In genomic region chr16:52071290-52071689, GRCm38 (mm10) we compare ENCODE assay signal across 20 mouse cellular contexts. TPM values are rescaled to one million over a fixed set of nuclear protein-coding genes. Genes with fewer than 3 reads are reported as not detected.
DNase-seq lines count a peak whose midpoint lies in the region; ATAC-seq and TF ChIP-seq lines count a peak whose summit lies in the region.
"Had no signal": no experiment of that assay in that cellular context is flagged by ENCODE, and none has a peak within 500 bp of the region (broad histone marks: within the 10 kb centered on the region; RNA-seq: fewer than 3 reads in every experiment).

No protein-coding gene starts in this region.

- no peaks in the 10 kb centered on the region for H3K9me3 ChIP-seq in heart, embryonic 10.5 days
- no peaks in the 10 kb centered on the region for H3K9me3 ChIP-seq in hindbrain, embryonic 13.5 days
- no peaks in the 10 kb centered on the region for H3K9me3 ChIP-seq in hindbrain, embryonic 10.5 days
- no peaks in the 10 kb centered on the region for H3K9me3 ChIP-seq in lung, embryonic 15.5 days
- H3K9me3 ChIP-seq: forebrain, embryonic 13.5 days; liver, embryonic 12.5 days; neural tube, embryonic 15.5 days had no signal

- no peak overlapping the region for H3K9ac ChIP-seq in hindbrain, embryonic 13.5 days
- no peak overlapping the region for H3K9ac ChIP-seq in lung, embryonic 15.5 days
- H3K9ac ChIP-seq: forebrain, embryonic 13.5 days; liver, embryonic 12.5 days; neural tube, embryonic 15.5 days had no signal

- DNase-seq in heart, embryonic 10.5 days (ENCODE audit: low spot score), result no peak
- no peak for DNase-seq in heart, adult 18-20 months
- DNase-seq in hindbrain, embryonic 10.5 days (ENCODE audit: low spot score), result no peak
- no peak for DNase-seq in lung, postnatal 14 days
- DNase-seq: adrenal gland, adult 8-10 months; B cell, adult 2 months; cerebellum, adult 11 months; cerebellum, postnatal 14 days; embryo, embryonic 11 days; kidney, adult 11 months; right cerebral cortex, postnatal 25 days had no signal

- peak overlapping the region; percentile 85 for H3K27ac ChIP-seq in heart, embryonic 10.5 days
- H3K27ac ChIP-seq in hindbrain, embryonic 13.5 days, result peak overlapping the region; percentile 31; the same call in 1 of the 2 replicates
- no peak overlapping the region for H3K27ac ChIP-seq in hindbrain, embryonic 10.5 days
- H3K27ac ChIP-seq in lung, embryonic 15.5 days, result peak overlapping the region; percentile 17; the same call in 1 of the 2 replicates
- H3K27ac ChIP-seq: forebrain, embryonic 13.5 days; liver, embryonic 12.5 days; macrophage; neural tube, embryonic 15.5 days had no signal

- no peak overlapping the region for H3K4me2 ChIP-seq in hindbrain, embryonic 13.5 days
- H3K4me2 ChIP-seq in lung, embryonic 15.5 days, result no peak overlapping the region
- peak overlapping the region; percentile 39 for H3K4me2 ChIP-seq in myocyte (ENCODE audit: low read depth)
- H3K4me2 ChIP-seq: forebrain, embryonic 13.5 days; liver, embryonic 12.5 days; midbrain, embryonic 11.5 days; neural tube, embryonic 15.5 days had no signal

- peaks cover 32% of the 10 kb centered on the region for H3K4me1 ChIP-seq in heart, embryonic 10.5 days
- peaks cover 21% of the 10 kb centered on the region for H3K4me1 ChIP-seq in hindbrain, embryonic 13.5 days (replicated peaks)
- H3K4me1 ChIP-seq in hindbrain, embryonic 10.5 days (replicated peaks), result peaks cover 19% of the 10 kb centered on the region
- H3K4me1 ChIP-seq in lung, embryonic 15.5 days, result peaks cover 29% of the 10 kb centered on the region

- WGBS in heart, embryonic 10.5 days, result 64% methylated on average over 2 of the region's 2 CpGs
- WGBS in hindbrain, embryonic 13.5 days, result 70% methylated on average over 2 of the region's 2 CpGs
- WGBS in hindbrain, embryonic 10.5 days, result 79% methylated on average over 2 of the region's 2 CpGs
- 63% methylated on average over 2 of the region's 2 CpGs for WGBS in lung, embryonic 15.5 days

- H3K4me3 ChIP-seq in heart, embryonic 10.5 days, result no peak overlapping the region
- no peak overlapping the region for H3K4me3 ChIP-seq in hindbrain, embryonic 13.5 days
- H3K4me3 ChIP-seq in hindbrain, embryonic 10.5 days, result no peak overlapping the region
- H3K4me3 ChIP-seq in lung, embryonic 15.5 days, result no peak overlapping the region
- no peak overlapping the region for H3K4me3 ChIP-seq in myocyte
- H3K4me3 ChIP-seq: forebrain, embryonic 13.5 days; liver, embryonic 12.5 days; neural tube, embryonic 15.5 days had no signal

- H3ac ChIP-seq in myocyte (ENCODE audit: control insufficient read depth, insufficient read length), result no peak overlapping the region

- H3K36me3 ChIP-seq in heart, embryonic 10.5 days, result peaks cover 3% of the 10 kb centered on the region; the same call in 1 of the 2 replicates
- H3K36me3 ChIP-seq in hindbrain, embryonic 13.5 days, result no peaks in the 10 kb centered on the region
- peaks cover 12% of the 10 kb centered on the region for H3K36me3 ChIP-seq in hindbrain, embryonic 10.5 days
- no peaks in the 10 kb centered on the region for H3K36me3 ChIP-seq in lung, embryonic 15.5 days
- no peaks in the 10 kb centered on the region for H3K36me3 ChIP-seq in myocyte (ENCODE audit: control insufficient read depth, insufficient read depth)
- H3K36me3 ChIP-seq: liver, embryonic 12.5 days; neural tube, embryonic 15.5 days had no signal

- no peak for ATAC-seq in hindbrain, embryonic 13.5 days (ENCODE audit: low FRiP score)
- peak; percentile 7; the same call in 1 of the 2 replicates for ATAC-seq in lung, embryonic 15.5 days (ENCODE audit: borderline replicate concordance, extremely low read depth, low FRiP score, low TSS enrichment)
- ATAC-seq: forebrain, embryonic 13.5 days; hindbrain, postnatal 0 days had no signal

- peaks cover 67% of the 10 kb centered on the region for H3K79me2 ChIP-seq in myocyte (ENCODE audit: control insufficient read depth, insufficient read depth)

- no peaks in the 10 kb centered on the region for H3K27me3 ChIP-seq in heart, embryonic 10.5 days (ENCODE audit: insufficient read depth, poor library complexity, severe bottlenecking)
- no peaks in the 10 kb centered on the region for H3K27me3 ChIP-seq in hindbrain, embryonic 13.5 days
- no peaks in the 10 kb centered on the region for H3K27me3 ChIP-seq in hindbrain, embryonic 10.5 days (ENCODE audit: insufficient read depth, poor library complexity, severe bottlenecking)
- no peaks in the 10 kb centered on the region for H3K27me3 ChIP-seq in lung, embryonic 15.5 days
- no peaks in the 10 kb centered on the region for H3K27me3 ChIP-seq in myocyte (ENCODE audit: control insufficient read depth, insufficient read depth, insufficient read length)
- H3K27me3 ChIP-seq: forebrain, embryonic 13.5 days; liver, embryonic 12.5 days; neural tube, embryonic 15.5 days had no signal

- TF ChIP-seq POLR2A in myocyte (IDR thresholded peaks at IDR 0.05; ENCODE audit: insufficient read length, low read depth), result no peak

TF ChIP-seq in myocyte, 11 proteins besides CTCF, POLR2A, EP300 and RAD21:
- TF ChIP-seq MAX (IDR thresholded peaks at IDR 0.05; ENCODE audit: low read depth), result no peak
- no peak for TF ChIP-seq CEBPB (IDR thresholded peaks at IDR 0.05; ENCODE audit: insufficient read depth, poor library complexity, severe bottlenecking)
- TF ChIP-seq TCF3 (IDR thresholded peaks at IDR 0.05; ENCODE audit: insufficient read length, low read depth), result no peak
- peak; percentile 52 for TF ChIP-seq TCF12 (IDR thresholded peaks at IDR 0.05; ENCODE audit: insufficient read depth, poor library complexity, severe bottlenecking)
- TF ChIP-seq USF1 (IDR thresholded peaks at IDR 0.05; ENCODE audit: low read depth), result no peak
- TF ChIP-seq MYOD1 (IDR thresholded peaks at IDR 0.05; ENCODE audit: control insufficient read depth in 1 of 3, insufficient read length in 2 of 3, low read depth in 2 of 3), result peak in 2 of 3 experiments; percentile 50 to 64
- no peak for TF ChIP-seq REST (IDR thresholded peaks at IDR 0.05; ENCODE audit: insufficient read depth, insufficient read length)
- no peak for TF ChIP-seq POLR2AphosphoS2 (IDR thresholded peaks at IDR 0.05; ENCODE audit: insufficient read length, low read depth)
- no peak for TF ChIP-seq E2F4 (IDR thresholded peaks at IDR 0.05; ENCODE audit: insufficient read depth)
- TF ChIP-seq MYOG (IDR thresholded peaks at IDR 0.05; ENCODE audit: control insufficient read depth in 1 of 3, insufficient read depth in 1 of 3, insufficient read length in 2 of 3, low read depth in 2 of 3), result peak in 1 of 3 experiments; percentile 55
- TF ChIP-seq SRF (IDR thresholded peaks at IDR 0.05; ENCODE audit: control insufficient read depth, insufficient read length, low read depth), result no peak

RNA-seq across cellular contexts. Expression of gene Cblb, which starts 40.3 kb away (rescaled TPM):
- polyA plus RNA-seq in heart, embryonic 10.5 days (2016; fragmentation: Nextera tagmentation; extraction: Ambion mirVana), result 15.5 and 16.1 TPM in 2 replicates
- 10 to 100 TPM; 10.9 to 14.4 TPM for total RNA-seq in heart, adult 18-20 months (2021)
- 19.6 and 21.5 TPM in 2 replicates for polyA plus RNA-seq in hindbrain, embryonic 13.5 days (2015; fragmentation: Nextera tagmentation; extraction: Ambion mirVana)
- polyA plus RNA-seq in hindbrain, embryonic 10.5 days (2016; fragmentation: Nextera tagmentation; extraction: Ambion mirVana), result 34.8 and 42.6 TPM in 2 replicates
- polyA plus RNA-seq in lung, embryonic 15.5 days (2015; fragmentation: Nextera tagmentation; extraction: Ambion mirVana), result 11.1 and 14.6 TPM in 2 replicates
- polyA plus RNA-seq in myocyte (2012; fragmentation: generic; extraction: Trizol), result 7.7 TPM
